Mouse (Mus musculus): ENCODE data around the gene 4933411K16Rik.

- no peak for TF ChIP-seq POLR2AphosphoS2 (IDR thresholded peaks at IDR 0.05; ENCODE audit: insufficient read length, low read depth)
- no peak for TF ChIP-seq POLR2A (IDR thresholded peaks at IDR 0.05; ENCODE audit: insufficient read length, low read depth)
- TF ChIP-seq TCF3 (IDR thresholded peaks at IDR 0.05; ENCODE audit: insufficient read length, low read depth) = no peak
- TF ChIP-seq TCF12 (IDR thresholded peaks at IDR 0.05; ENCODE audit: insufficient read depth, poor library complexity, severe bottlenecking) = no peak
- no peak for TF ChIP-seq E2F4 (IDR thresholded peaks at IDR 0.05; ENCODE audit: insufficient read depth)
- TF ChIP-seq MYOG (IDR thresholded peaks at IDR 0.05; ENCODE audit: control insufficient read depth in 1 of 3, insufficient read depth in 1 of 3, insufficient read length in 2 of 3, low read depth in 2 of 3) = no peak
Measured at GRCm38 (mm10) chr19:42005616-42006015, 46.4 kb upstream of the 4933411K16Rik start.

Data from myocyte (in vitro differentiated cells).